Mouse (Mus musculus) embryo, embryonic 10 days (tissue): ENCODE measurements around the gene Syn3.
"Not testable (repeated sequence)": the region's sequence is repeated elsewhere in the genome, so short reads cannot be mapped to it uniquely, and the experiment has no call there.

Experiments used
- DNase-seq: peaks from one replicate; pipeline ENCODE4 v3.0.0-alpha.2; 2015; ENCODE audit warnings: low spot score

The Syn3 gene

DNA sequence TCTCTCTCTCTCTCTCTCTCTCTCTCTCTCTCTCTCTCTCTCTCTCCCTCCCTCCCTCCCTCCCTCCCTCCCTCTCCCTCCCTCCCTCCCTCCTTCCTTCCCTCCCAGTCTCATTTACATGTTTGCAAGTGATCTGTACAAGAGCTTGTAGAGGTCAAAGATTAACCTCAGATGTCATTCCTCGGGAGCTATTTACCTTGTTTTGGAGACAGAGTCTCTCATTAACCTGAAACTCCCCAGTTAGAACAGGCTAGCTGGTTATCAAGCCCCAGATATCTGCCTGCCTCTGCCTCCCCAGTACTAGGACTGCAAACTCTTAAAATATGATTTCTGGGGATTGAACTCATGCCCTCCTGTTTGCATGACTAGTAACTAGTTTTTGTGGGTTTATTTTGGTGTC lies 348.6 kb downstream of the Syn3 start:
- no peak for DNase-seq

DNA sequence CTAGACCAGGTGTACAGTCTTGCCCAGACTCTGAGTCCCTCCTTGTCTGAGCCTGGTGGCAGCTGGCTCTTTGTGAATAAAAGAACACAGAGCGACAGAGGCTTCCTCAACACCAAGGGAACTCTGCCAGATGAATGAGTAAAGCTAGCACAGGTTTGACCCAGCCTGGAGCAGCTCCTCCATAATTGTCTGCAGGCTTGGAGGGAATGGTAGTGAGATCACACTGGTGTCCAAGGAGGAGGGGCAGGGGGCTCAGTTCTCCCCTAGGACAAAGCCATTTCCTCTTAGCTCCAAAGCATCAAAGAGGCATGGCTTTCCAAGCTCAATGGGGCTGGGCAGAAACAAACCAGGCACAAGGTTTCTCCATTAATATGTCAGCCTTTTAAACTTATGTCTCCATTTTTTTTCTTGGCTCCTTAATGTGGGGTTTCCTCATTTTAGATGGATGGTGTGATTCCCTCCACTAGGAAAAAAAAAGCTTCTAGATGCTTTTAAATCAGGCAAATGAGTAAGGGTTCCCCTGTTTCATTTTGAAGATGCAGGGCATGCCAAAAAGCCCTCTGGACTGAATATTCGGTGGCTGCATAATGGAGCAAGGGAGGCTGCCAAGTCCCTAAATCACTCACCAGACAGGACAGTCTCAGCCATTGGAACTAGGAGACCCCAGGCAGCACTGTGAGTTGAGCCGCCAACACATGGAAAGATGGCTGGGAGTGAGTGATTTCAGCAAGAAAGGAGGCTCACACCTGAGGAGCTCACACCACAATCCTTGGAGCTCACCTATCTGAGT lies 349.5 kb downstream of the Syn3 start:
- no peak for DNase-seq

DNA sequence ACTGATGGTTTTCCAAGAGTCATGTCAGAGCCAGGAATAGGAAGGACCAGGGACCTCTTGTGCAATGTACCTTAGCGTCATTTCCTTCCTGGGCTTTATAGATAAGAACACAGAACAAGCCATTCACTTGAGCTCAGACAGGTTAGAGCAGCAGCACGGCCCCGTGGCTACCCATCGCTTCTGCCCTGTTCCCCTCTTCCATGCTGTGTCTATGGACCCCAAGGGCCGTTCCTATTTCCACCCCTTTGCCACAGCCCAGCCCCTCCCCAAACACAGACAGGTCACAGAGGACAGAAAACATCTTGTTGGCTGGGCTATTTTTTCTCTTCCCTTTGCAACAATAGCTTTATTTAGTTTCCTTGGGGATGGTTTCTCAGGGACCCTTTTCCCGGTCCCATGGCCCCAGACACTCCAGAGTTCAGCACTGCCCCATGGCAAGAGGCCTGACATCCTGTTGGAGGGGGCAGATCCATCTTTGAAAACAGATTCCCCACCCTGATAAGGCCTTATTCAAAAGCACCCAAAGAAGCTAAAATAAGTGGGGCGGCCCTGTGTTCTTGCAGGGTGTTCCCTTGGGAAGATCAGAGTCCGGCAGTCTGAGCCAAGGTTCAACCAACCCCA lies 359.5 kb downstream of the Syn3 start:
- no peak for DNase-seq

DNA sequence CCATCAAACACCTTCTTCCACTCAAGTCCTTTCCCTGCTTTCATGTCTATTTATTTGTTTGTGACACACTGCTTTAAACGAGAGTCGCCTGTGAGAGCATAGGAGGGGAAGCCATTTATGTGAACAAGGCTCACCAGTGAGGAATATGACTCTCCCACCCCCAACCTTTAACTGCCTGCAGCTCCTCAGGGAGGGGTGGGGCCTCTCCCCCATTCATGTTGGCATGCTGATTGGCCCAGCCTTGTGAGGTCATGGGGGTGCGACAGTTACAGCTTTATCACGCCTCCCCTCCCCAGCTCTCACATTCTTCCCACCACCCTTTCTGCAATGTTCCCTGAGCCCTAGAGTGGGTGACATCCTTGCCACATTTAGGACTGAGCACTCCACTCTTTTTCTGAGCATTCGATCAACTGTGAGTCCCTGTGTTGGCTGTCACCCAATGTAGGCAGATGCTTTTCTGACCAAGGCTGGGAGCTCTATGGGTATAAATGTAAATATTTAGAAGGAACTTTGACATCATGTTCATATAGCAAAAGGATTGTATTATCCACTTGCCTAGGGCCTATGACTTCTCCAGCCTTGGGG lies 361.0 kb downstream of the Syn3 start:
- no peak for DNase-seq

DNA sequence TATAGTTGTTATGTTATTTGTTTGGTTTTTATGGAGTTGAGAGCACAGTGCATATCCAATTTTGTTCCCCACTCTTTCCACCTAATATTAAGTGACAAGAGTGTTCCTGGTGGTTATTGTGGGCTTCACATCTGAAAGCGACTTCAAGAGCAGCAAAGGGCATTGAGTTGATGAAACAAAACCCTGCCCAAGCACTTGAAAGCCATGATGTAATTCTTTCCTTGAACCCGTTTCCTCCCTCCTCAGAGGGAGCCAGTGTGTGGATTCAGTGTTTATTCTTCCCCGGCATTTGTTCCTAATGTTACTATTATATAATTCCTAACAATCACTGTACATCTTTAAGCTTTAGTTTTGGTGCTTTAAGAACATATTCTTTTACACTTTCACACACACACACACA lies 361.6 kb downstream of the Syn3 start:
- no peak for DNase-seq

DNA sequence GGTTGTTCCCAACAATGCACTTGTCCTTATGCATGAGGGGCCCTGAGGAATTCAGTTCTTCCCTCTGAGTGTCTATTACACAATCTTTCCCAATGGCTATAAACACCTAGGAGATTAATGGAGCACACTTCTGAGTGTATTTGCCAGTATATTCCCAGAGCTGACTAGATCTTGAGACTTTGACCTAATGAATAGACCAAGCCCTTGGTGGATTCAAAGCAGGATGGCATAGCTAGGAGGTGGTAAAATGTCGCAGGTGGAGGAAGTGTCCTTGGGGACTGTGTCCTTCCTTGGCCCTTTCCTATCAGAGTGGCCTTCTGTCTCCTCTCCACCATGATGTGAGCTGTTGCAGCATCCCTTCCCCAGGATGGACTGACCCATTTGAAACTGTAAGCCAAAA lies 362.4 kb downstream of the Syn3 start:
- no peak for DNase-seq

DNA sequence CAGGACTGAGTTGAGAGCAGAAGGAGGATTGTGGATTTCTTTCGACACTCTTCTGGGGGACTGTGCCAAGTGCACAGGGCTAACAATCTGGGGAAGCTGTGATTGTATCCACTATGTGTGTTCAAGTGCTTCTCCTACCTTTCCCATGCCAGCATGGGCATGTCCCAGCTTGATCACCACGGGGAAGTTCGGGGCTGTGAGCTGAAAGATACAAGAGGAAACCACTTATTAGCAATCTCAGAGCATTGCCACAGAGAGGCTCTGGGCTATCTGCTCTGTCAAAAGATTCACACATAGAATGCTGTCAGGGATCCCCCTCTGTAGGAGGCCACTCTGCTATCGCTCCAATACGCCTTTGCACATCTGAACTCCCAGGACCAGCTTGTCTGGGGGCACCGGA lies 363.8 kb downstream of the Syn3 start:
- no peak for DNase-seq

DNA sequence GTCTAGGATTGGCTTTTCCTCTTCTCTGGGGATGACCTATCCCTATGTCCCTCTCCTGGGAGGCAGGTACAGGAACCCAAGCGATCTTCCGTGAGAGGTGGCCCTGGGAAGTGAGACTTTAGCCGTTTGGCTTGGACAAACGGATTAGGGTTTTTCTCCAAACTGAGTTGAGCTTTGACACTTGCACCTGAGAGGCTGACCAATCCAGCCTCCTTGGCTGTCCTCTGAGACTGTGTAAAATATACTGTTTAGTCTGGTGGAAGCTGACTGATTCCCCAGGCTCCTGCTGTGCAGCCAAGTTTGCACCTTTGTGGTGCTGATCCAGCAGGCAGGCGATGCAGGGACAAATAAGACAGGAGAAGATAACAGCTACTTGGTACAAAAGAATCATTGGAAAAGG lies 364.4 kb downstream of the Syn3 start:
- DNase-seq, result no peak

DNA sequence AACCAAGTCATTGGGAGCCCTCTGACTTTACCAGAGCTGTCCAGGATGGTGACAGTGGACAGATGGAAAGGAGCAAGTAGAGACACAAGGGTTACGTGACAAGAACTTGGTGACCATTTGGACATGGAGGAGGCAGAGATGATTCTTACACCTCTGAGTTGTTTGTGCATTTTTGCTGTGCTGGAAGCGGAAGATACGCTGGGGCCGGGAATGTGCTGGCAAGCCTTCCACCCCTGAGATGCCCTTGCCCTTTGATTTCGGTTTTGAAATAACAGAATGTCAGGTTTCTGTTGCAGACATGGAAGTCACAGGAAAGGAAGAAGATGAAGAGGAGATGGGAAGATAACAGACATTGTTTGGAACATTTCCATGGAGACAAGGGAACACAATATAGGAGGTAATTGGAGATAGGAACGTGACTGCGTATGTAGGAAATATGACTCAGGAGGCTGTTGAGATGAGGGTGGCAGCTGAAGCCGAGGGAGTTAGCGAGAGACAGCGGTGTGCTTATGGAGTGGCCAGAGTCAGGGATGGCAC lies 366.2 kb downstream of the Syn3 start:
- DNase-seq, result no peak

DNA sequence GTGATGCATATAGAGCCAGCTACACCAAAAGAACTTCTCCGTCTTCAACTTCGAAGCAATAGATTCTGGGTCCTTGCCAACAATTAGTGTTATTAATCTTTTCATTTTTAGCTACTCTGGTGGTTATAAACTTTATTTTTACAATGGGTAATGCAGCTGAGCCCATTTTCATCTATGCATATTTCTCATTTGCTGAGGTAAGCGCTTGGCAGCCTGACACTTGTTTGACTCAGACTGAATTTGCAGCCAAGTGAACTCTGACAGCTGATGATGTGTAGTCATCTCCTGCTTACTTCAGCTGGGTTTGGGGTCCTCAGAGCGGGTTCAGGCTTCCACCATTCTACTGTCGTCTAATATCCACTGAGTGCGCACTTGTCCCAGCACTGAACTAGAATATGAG lies 369.6 kb downstream of the Syn3 start:
- no peak for DNase-seq

DNA sequence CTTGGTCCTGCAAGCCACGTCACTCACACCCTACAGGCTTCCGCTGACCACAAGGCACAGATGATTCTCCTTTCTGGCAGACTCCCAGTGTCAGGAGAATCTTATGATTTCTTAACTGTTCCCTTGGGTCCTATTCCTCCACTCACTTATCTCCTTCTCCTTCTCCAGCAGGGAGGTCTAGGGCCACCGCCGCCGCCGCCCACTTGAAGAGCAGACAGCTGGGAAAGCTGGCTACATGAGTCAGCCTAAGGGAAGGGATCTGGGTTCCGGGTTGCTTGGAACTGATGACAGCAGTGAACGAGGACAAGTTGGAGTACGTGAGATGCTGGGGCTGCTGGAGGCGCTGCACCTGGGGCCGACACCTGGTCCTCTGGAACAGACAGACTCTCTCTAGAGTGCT lies 372.2 kb downstream of the Syn3 start:
- DNase-seq, result no peak

DNA sequence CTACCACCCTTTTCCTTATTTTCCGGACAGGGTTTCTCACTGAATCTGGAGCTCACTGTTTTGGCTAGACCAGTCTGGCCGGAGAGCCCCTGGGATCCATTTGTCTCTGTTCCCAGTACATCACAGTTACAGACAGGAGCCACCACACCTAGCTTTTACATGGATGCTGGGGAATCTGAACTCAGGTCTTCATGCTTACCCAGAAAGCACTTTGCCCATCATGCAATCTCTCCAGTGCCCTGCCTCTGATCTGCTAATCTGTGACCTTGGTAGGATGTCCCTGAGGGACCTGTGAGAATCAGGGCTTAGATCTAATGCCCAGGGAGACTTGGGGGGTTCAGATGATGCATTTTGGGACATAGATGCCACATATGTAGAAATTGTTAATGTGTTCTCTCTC lies 373.3 kb downstream of the Syn3 start:
- DNase-seq, result no peak

DNA sequence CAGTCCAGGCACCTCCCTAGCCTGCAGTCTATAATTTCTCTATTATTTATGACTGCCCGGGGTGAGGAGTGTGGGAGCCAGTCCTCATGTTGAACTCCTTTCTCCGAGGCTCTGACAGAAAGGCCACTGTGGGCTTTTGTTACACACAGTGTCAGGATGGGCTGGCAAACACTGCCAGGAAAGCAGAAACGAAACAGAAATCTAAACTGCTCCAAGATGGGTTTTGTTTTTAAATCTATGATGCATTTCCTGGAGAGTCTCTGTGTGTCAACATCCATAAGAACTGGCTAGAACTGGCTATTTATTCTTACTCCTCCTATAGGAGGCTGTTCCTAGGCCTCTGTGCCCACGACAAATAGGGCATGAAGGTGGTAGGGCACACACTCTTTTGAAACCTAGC lies 374.6 kb downstream of the Syn3 start:
- DNase-seq, result no peak

DNA sequence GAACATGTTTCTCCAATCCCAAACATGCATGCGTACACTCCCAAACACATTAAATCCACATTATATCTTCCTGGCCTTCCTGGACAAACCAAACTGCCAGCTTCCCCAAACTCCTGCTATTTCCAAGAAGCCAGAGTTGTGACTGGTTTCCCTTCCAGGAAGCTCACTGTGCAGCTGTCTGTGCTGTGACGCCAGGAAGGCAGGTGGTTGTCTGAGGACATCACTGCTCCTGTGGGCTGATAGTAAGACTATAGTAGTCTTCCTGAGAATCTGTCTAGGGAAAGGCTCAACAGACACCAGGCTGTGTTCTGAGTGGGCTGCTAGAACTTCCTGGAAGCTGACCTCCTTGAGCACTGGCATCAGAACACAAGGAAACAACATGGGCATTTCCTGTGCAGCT lies 375.5 kb downstream of the Syn3 start:
- no peak for DNase-seq

DNA sequence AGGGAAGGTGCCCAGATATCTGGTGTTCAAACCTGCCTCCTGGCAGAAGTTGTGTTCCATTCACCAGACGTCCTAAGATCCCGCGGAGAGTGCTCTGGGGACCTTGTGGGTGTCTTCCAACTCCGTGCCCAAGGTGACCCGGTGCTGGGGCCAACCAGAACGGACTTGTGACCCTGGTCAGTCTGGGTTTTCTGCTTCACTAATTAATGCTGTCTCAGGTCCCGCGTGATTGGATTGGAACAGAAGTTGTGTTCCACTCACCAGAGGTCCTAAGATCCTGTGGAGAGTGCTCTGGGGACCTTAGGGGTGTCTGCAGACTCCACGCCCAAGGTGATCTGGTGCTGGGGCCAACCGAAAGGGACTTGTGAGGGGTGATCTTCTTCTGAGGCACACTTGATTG lies 376.2 kb downstream of the Syn3 start:
- not testable (repeated sequence) for DNase-seq

DNA sequence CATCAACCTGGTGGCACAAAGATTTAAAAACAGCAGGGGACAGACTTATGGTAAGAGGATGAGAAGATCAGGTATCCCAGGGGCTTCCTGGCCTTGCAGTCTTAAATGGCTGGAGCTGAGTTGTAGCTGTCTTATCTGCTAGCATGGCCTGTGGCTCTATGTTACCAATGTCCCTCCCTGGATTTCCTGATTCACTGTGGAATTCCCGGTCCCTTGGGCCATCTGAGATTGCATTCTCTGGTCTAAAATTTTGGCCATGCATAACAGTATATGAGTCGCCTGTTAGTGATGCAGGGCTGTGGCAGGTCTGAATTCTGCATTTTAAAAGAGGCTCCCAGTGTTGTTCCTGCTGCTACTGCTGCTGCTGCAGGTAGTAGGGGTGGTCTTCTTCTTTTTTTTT lies 382.4 kb downstream of the Syn3 start:
- no peak for DNase-seq

DNA sequence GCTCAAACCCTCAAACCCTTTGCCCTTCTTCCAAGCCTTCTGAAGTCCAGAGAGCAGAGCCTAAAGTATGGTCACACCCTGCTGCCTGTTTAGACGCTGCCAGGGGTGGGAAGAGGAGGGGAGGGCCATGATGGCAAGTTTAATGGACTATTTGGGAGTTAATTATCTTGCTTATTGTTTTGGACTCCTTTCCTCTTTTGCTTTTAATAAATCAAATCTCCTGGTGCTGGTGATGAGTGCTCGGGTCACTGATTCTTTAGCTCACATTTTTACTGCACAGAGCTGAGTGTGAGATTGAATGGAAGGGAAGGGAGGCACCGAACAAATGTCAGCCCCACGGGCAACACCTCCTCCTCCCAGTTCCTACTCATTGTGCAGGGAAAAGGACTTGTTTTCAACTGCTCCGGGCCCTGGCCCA lies 384.3 kb downstream of the Syn3 start:
- no peak for DNase-seq

DNA sequence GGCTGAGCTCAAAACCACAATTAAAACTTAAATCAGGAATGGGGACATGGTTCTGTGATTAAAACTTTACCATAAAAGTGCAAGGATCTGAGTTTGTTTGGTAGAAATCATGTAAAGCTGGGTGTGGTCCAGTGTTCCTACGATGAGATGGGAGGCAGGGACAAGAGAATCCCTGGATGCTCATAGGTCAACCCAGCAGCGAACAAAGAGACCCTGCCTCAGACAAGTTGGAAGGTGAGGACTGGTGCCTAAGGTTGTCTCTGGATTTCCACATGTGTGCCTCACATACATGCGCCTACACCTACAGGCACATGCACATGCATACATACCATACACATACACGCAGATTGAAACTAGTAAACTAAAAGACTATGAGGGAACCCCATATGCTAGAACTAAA lies 389.9 kb downstream of the Syn3 start:
- no peak for DNase-seq

DNA sequence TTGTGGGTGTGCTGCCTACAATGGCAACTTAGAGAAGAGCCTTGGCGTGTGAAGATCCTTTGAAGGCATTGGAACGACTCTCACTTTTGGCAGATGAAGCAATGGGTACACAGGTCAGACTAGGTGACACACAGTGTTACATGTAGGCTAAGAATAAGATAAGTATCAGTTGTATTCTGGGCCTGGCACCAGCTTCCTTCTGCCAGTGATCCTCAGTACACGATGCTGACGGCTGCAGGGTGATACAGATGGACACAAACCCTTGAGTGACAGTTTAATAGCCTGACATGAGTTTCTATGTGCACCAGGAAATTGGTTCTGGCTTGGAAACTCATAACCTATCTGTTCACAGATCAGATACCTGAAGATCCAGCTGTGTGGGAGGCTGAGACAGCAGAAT lies 391.0 kb downstream of the Syn3 start:
- no peak for DNase-seq

DNA sequence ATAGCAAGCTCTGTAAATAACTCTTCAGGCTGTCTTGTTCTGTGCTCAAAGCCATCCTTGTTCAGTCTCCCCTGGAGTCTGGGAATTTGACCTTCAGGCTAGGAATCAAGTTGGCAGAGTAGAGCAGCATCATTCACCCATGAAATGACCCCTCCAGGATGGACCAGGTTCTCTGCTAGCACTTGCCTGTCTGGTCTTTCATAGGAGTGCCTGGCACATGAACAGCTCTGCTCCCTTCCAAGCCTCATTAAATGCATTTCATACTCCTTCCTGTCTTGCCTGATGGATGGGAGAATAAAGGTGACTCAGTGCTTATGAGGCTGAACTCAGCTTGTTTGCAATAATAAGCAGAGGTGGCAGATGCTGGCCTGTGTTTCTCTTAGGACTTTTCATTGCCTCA lies 394.7 kb downstream of the Syn3 start:
- DNase-seq, result peak; percentile 19

DNA sequence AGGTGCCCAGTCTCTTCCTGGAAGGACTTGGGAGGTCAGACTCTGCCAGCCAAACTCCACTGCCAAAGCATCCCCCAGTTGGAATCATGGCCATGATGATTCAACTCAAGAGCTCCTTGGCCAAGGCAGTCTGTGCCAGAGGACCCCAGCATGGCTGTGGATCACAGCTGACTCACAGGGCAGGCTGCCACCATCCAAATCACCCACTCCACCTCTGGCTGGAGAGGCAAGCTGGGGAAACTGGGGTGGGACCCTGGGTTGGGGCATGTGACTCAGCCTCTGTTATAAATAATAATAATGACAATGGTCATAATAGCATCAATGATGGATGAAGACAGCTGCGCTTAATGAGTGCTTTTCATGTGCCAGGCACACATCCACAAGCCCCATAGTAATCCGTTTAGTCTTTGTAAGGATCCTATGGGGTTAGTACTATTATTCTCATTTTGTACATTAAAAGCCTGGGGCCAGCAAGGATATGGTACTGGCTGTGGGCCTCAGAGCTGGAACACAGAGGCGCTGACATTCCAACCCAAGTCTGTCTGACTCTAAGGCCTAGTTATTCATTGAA lies 398.3 kb downstream of the Syn3 start:
- DNase-seq, result no peak

DNA sequence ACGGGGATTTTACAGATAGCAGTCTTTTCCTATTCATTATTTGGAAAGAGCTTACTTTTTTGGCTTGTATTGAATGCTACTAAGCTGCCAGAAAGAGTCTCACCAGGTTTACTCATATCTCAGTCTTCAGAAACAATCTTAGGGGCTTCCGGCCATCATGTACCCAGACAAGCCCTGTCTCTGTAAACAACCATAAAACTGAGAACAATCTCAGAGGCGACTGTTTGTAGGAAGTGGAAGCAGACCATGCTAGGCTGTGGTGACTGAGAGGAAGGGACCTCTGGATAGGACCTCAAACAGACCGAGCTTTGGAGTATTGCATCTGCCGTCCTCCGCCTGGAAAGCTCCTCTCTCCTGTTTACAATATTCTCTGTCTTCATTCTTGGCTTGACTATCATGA lies 400.3 kb downstream of the Syn3 start:
- no peak for DNase-seq
